Mouse (Mus musculus) gastrocnemius, postnatal 14 days (tissue): ENCODE data around the gene Sf3b2. TPM values are rescaled to one million over a fixed set of nuclear protein-coding genes. Genes with fewer than 3 reads are reported as not detected.
"Not testable (repeated sequence)": the region's sequence is repeated elsewhere in the genome, so short reads cannot be mapped to it uniquely, and the experiment has no call there.

Source experiments
- DNase-seq: peaks from one replicate; pipeline ENCODE4 v3.0.0; 2021; ENCODE audit warnings: mixed read lengths
- intact Hi-C: fragments of 180-260 bp; cut with DNase I; formaldehyde crosslinking; loops from one replicate; pipeline ENCODE4 v1.15.1; 2025; ENCODE audit warnings: low total_unique reads
- total RNA-seq, 2 experiments: library from RNA; stranded (reverse); gene quantifications; 2 replicates each; pipeline ENCODE4 v1.2.3; 2021

Gene Sf3b2
- total RNA-seq, 2 experiments from 2014 or later = 72.1 to 72.6 TPM

DNA sequence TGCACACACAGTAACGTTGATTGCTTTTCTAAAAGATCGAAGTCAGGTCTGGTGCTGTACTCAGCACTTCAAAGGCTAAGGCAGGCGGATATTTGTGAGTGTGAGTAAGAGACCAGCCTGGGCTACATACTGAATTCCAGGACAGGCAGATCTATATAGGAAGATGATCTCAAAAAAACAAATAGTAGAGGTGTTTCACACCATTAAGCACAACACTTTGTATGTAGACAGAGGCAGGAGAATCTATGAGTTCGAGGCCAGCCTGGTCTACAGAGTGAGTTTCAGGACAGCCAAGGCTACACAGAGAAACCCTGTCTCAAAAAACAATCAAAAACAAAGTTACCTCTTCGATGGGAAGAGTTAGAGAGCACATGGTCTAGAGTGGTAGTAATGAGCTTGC is 19.5 kb downstream of the Sf3b2 start:
- intact Hi-C loops = no loop called here
- DNase-seq = no peak

DNA sequence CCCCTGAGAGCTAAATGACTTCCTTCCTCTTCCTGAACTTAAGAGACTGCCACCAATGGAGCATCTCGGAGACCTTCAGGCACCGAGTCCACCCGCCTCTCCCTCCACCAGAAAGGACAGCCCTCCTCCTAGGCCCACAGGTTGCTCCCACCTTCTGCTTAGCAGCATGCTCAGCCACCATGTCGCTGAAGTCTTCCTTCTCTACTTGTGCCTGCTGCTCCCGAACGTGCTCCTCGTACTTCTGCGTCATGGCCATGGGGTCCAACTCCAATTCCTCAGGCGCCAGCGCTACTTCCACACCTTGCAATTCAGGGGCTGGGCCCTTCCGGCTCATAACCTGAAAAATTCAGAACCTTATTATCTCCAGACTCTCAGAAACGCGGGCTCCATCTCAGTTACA is 20.6 kb downstream of the Sf3b2 start:
- intact Hi-C loops = loop anchor here (5.0 kb wide), 1 partner anchor 77 kb away; no protein-coding TSS in a partner anchor

DNA sequence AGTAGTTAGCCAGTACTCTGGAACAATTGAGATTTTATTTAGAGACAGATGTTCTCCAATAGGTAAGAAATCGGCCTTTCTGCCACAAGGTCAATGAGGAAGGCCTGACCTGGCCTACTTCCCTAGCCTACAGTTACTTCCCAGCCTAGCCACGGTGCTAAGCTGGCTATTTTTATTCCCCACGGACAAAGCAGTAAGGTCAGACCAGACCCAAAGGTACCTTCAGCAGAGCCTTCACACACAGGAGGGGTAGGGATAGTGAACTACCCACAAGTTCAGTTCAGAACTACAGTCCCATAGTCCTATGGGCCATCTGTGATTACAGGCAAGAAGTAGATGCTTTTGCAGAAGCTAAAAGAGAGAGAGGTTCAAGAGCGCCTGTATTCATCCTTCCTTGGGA is 21.3 kb downstream of the Sf3b2 start:
- DNase-seq = no peak
- intact Hi-C loops = loop anchor here (5.0 kb wide), 1 partner anchor 77 kb away; no protein-coding TSS in a partner anchor

More for the DNA sequence above, 20.6 kb downstream of the Sf3b2 start:
- no peak for DNase-seq

DNA sequence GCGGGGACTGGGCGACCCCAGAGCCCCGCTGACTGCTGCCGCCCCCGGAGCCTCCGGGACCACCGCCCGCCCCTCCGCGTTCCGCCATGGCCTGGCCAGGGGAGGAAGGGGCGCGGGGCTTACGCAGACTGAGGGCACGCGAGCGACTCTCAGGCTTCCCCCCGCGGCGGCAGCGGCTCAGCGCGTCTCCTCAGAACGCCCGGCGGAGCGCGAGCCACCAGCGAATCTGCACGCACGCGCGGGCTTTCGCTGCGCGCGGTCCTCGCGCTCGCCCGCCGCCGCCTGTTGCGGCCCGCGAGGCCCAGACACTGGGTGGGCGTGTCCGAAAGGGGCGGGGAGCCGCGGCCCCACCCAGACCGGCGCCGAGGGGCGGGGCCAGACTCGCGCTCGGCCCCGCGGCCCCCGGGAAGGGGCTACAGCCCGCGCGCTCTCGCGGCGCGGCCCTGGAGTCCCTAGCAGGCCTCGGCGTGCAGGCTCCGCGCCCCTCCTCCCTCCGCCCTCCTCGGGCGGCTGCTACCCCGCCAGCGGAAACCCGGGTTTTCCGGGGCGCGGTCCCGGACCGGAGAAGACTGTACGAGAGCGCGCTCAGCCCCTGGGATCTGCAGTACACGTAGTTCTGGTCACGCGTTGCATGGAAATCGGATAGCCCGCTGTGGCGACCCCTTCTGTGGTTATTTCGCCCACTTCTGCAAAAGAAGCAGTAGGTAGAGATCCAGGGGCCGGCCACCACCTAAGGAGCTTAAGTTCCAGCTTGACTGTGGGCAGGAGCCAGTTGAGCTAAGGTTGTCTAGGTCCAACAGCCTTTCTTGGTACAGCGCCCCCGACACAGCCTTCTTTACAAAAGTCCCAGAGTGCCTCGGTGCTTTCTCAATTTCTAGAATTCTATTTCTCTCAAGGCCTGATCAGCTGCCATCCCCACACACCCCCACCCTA is 22.2 kb downstream of the Sf3b2 start, which contains the start of gene Pacs1:
Gene Pacs1 (minus strand): TSS at position 319 of the 933 bp plus-strand sequence.
- intact Hi-C loops = loop anchor here (5.0 kb wide), 1 partner anchor 76 kb away; no protein-coding TSS in a partner anchor
- peak; percentile 89 for DNase-seq

DNA sequence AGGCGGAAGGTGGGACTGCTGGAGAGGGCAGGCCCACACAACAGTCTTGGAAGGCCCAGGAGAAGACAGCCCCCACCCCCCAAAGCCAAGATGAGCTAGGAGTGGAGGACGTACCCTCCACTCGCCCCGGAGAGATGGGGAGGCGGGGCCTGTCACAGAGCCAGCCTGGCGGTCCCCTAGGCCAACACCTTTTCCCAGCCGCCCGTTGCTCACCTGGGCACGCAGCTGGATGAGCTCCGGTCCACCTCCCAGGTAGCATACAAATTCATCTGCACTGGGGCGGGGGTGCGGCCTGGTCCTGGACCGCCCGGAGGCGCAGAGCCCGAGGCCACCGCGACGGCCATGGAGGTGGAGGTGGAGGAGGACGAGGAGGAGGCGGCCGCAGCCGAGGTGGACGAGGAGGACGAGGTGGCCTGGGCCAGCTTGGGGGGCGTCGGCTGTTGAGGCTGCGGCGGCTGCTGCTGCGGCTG is 22.9 kb downstream of the Sf3b2 start:
- intact Hi-C loops = loop anchor here (5.0 kb wide), 1 partner anchor 75 kb away; no protein-coding TSS in a partner anchor

DNA sequence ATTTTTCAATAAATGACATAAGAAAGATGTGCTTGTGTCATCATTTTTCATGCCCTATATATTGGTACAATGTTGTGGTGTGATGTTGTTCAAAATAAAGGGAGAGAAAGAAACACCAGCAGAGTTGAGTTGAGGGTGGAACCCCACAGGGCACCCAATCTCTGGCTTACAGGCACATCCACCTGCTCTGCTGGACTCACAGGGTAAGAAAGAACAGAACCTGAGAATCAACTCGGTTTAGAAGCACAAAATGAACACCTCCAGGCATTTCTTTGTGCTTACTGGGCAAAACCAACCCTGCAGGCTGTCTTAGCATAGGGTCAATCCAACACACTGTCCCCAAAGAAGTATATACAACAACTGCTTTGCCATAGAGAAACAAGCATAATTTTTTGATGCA is 23.8 kb downstream of the Sf3b2 start:
- DNase-seq = no peak
- intact Hi-C loops = loop anchor here (5.0 kb wide), 1 partner anchor 74 kb away; no protein-coding TSS in a partner anchor

More for the DNA sequence above, 22.9 kb downstream of the Sf3b2 start:
- peak; percentile 37 for DNase-seq

DNA sequence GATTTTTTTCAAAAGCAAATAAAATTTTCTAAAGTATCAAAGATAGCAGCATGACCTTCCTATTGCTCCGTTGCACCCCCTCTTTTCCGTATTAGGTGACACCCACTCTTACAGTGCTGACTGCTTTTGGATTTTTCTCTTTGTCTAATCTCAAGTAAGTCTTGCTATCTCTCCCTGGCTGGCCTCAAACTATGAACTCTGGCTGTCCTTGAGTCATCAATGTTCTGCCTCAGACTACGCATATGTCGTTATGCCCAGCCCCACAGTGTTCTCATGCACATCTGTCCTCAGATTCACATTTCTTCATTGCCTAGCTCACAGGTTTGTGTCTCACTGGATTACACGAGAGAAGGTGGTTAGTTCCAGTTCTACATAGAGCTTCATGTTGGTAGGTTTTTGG is 25.9 kb downstream of the Sf3b2 start:
- intact Hi-C loops = no loop called here
- no peak for DNase-seq

DNA sequence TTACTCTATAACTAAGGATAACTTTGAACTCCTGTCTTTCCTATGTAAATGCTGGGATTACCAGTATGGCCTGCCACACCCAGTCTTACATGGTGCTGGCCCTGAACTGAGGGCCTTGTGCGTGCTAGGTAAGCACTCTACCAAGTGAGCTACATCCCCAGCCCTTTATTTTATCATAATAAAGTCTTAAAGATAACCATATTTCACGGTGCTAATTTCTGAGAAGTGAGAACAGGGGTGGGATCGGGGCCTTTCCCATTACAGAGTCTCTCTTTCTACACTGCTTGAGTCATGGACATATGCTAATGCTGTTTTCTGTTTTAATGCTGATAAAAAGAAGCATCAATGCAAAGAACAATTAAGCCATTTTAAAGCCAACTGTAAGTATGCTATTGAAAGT is 26.4 kb downstream of the Sf3b2 start:
- no peak for DNase-seq
- intact Hi-C loops = no loop called here

DNA sequence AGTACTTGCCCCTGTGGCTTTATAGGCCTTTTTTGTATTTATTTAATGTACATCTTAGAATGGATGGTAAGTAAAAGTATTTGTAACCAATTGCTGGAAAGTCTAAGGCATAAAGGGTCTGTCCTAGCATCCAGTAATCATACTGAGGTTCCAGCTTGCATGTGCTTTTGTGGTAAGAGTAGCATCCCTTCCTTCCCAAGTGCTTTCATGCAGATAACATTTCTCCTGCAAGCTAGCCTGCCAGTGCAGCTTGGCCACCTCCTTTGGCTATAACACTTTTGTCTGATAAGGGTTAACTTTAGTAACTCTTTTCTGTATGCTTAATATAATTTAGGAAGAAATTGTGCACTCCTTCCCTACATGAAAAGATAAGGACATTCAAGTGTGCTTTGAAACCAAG is 27.2 kb downstream of the Sf3b2 start:
- no peak for DNase-seq
- intact Hi-C loops = no loop called here

DNA sequence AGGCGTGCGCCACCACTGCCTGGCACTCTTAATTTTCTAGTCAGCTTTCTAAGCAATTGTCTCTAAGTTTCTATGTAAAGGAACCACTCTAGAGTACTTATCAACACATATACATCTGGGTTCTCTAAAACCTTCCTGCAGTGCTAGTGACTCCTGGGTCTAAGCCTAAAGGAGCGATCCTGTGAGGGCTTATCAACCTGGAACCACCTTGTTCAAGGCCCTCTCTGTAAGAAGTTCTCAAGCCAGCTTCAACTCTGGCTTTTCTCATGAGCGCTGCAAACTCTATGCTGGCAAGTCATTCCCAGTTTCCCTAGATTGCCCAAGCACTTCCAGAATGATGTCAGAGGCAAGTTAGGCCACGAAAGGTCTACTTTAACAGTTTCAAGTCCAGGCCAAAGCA is 28.2 kb downstream of the Sf3b2 start:
- no peak for DNase-seq
- intact Hi-C loops = no loop called here

DNA sequence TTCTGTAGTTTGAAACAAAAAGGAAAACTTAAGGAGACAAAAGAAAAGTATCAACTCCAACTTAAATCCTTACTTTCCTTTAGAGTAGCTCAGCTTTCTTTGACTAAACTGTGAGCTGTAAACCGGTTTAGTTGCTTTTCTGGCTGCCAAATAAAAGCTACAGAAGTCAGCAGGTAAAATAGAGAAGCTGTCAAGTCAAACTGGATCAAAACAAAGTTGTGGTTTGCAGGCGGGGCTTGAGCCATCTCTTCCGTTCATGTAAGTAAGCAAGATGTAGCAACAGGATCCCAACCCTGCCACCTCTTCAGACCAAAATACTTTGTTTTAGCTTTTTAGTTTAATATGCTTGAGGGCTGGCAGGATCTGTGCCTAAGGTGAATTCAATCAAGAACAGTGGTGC is 38.1 kb downstream of the Sf3b2 start:
- DNase-seq = no peak
- intact Hi-C loops = no loop called here

DNA sequence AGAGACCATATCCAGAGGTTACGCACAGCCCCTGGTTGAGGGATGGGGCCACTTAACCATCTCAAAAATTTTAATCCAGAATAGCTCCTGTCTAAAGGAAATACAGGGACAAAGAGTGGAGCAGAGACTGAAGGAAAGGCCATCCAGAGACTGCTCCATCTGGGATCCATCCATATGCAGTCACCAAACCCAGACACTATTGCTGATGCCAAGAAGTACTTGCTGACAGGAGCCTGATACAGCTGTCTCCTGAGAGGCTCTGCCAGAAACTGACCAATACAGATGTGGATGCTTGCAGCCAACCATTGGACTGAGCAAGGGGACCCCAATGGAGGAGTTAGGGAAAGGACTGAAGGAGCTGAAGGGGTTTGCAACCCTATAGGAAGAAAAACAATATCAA is 58.3 kb downstream of the Sf3b2 start:
- intact Hi-C loops, DNase-seq: not testable (repeated sequence)

DNA sequence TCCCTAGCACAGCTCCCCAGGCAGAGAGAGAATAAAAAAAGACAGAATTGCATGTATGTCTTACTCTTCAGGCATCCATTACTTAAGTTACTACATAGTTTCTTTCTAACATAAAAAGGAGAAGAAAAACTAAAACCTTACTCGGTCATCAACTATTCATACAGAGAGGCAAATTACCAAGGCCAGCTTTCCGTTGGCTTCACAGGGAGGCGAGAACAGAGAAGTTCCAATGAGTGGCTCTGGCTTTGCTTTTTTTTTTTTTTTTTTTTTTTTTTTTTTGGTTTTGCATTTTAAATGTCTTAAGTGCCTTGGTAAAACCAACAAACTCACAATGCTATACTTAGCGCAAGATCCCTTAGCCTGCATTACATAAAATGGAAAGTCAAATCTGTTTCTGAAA is 62.6 kb downstream of the Sf3b2 start:
- no peak for DNase-seq
- intact Hi-C loops = no loop called here

DNA sequence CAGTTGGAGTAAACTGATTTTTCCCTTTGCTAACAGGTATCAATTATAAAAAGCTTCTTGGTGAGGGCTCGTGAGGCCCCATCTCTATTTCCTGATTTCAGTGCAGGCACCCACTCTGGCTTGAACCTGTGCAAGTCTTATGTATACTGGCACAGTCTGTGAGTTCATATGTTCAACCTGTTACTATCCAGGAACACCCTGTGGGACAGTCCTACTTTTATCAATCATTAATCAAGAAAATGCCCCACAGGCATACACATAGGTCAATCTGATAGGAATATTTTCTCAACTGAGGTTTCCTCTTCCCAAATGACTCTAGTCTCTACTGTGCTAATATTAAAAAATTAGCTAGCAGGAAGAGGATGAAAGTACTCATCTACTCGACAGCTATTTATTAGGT is 65.1 kb downstream of the Sf3b2 start:
- DNase-seq = no peak
- intact Hi-C loops = no loop called here

DNA sequence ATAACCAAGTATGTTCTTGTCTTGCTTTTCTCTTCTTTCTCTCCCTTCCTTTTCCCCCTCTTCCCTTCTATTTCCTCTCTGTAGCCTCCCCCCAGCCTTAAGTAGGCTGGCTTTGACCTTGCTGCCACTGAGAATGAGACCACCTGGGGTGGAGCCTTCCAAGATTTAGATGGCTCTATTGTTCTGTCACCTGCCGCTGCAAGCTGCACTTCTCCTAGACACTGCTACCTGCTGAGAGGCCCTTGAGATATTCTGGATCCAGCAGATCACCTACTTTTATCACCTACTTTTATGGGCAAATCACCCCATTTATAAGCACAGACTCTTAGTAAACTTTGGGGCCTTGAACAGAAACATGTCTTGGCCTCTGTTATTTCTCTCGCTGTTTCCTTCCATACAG is 70.6 kb downstream of the Sf3b2 start:
- DNase-seq = no peak

DNA sequence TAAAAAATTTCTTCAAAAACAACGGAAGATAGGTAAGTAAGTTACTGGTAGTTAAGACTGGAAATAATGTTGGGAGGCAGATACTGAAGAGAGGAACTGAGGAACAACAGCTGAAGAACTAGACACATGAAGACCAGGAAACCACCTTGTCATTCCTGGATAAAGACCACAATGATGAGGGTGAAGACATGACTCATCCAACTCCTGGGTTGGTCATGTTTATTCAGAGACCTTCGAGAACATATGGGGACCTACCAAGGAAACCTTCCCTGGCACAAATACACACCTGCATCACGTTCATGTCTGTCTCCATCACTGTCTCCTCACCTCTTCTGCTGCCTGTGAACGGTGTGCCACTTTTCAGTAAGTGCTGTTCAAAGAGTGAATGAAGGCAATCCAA is 71.2 kb downstream of the Sf3b2 start:
- no peak for DNase-seq
- intact Hi-C loops = no loop called here

More for the DNA sequence above, 70.6 kb downstream of the Sf3b2 start:
- intact Hi-C loops = no loop called here

Other genes starting within 250 kb of the Sf3b2 start
- 1 to 10 TPM in 1 of 2 experiments, under 1 TPM in 1; 0.55 to 1.1 TPM for gene Rin1, start 245.0 kb downstream of the Sf3b2 start, total RNA-seq
- 10 to 100 TPM; 23.8 to 43.2 TPM for gene Cd248, start 227.4 kb downstream of the Sf3b2 start, total RNA-seq
- gene Tmem151a, start 209.9 kb downstream of the Sf3b2 start, total RNA-seq = under 1 TPM; 0.16 to 0.69 TPM
- gene Yif1a, start 206.9 kb downstream of the Sf3b2 start, total RNA-seq = 10 to 100 TPM; 43.8 to 47.3 TPM
- under 1 TPM; 0.14 to 0.40 TPM for gene Cnih2, start 196.9 kb downstream of the Sf3b2 start, total RNA-seq
- gene Rab1b, start 188.4 kb downstream of the Sf3b2 start, total RNA-seq = 100 to 1,000 TPM; 113 to 119 TPM
- gene Klc2, start 176.9 kb downstream of the Sf3b2 start, total RNA-seq = 10 to 100 TPM; 32.1 to 34.3 TPM
- gene Pacs1, start 22.3 kb downstream of the Sf3b2 start, total RNA-seq = 1 to 10 TPM; 6.7 to 7.7 TPM
- gene Gal3st3, start 2.9 kb upstream of the Sf3b2 start, total RNA-seq = under 1 TPM in 1 of 2 experiments, not detected in 1; 0.16 TPM
- gene Catsper1, start 40.3 kb upstream of the Sf3b2 start, total RNA-seq = not detected
- gene Cst6, start 54.1 kb upstream of the Sf3b2 start, total RNA-seq = 1 to 10 TPM; 7.1 to 7.4 TPM
- gene Eif1ad, start 71.3 kb upstream of the Sf3b2 start, total RNA-seq = 10 to 100 TPM; 11.4 to 13.1 TPM
- gene Banf1, start 71.7 kb upstream of the Sf3b2 start, total RNA-seq = 100 to 1,000 TPM; 123 to 126 TPM
- 10 to 100 TPM; 28.0 to 39.0 TPM for gene Sart1, start 93.2 kb upstream of the Sf3b2 start, total RNA-seq
- under 1 TPM; 0.58 to 0.70 TPM for gene Tsga10ip, start 107.1 kb upstream of the Sf3b2 start, total RNA-seq
- 100 to 1,000 TPM; 550 to 558 TPM for gene Drap1, start 129.5 kb upstream of the Sf3b2 start, total RNA-seq
- 10 to 100 TPM; 45.1 to 48.4 TPM for gene AI837181, start 129.7 kb upstream of the Sf3b2 start, total RNA-seq
- gene Fosl1, start 152.1 kb upstream of the Sf3b2 start, total RNA-seq = not detected
- 1 to 10 TPM; 6.4 to 7.2 TPM for gene Ccdc85b, start 162.4 kb upstream of the Sf3b2 start, total RNA-seq
- 10 to 100 TPM; 42.0 to 44.8 TPM for gene Fibp, start 165.2 kb upstream of the Sf3b2 start, total RNA-seq
- not detected for gene Ctsw, start 173.1 kb upstream of the Sf3b2 start, total RNA-seq
- 10 to 100 TPM; 14.8 to 21.3 TPM for gene Efemp2, start 178.5 kb upstream of the Sf3b2 start, total RNA-seq
- 10 to 100 TPM; 23.5 to 27.0 TPM for gene Mus81, start 192.9 kb upstream of the Sf3b2 start, total RNA-seq
- gene Cfl1, start 195.0 kb upstream of the Sf3b2 start, total RNA-seq = 100 to 1,000 TPM; 172 to 240 TPM
- under 1 TPM; 0.41 to 0.82 TPM for gene 1700020D05Rik, start 208.3 kb upstream of the Sf3b2 start, total RNA-seq
- 1 to 10 TPM; 5.7 to 6.5 TPM for gene Snx32, start 215.1 kb upstream of the Sf3b2 start, total RNA-seq